Mouse (Mus musculus): ENCODE results near the gene Btbd35f30.
"Not testable (repeated sequence)": the region's sequence is repeated elsewhere in the genome, so short reads cannot be mapped to it uniquely, and the experiment has no call there.

The Btbd35f30 gene

DNA sequence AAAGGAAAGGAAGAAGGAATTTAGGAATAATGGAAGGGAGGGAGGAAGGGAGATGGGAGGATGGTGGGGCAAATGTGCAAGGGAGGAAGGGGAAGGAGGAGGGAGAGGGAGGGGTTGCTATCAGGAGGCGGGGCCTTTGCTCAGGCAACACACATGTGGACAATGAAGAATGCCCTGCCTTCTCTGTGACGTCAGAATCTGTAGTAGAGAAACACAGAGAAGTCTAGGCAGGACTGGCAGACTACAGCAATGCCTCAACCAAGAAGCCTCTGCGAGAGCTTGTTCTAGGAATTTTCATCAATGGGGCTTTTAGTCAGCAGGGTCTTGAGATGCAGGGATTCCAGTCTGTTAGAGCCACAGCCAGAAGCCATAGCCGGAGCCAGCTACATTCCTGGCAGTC lies at the start of gene Btbd35f30:
Btbd35f30 (plus strand) TSS at position 301 of the 400 bp plus-strand sequence.
- not testable (repeated sequence) for H3K27me3 ChIP-seq (ENCODE audit: insufficient read depth, low read length); H3K4me1 ChIP-seq (replicated peaks; ENCODE audit: low read depth, low read length); H3K4me3 ChIP-seq (replicated peaks; ENCODE audit: low read length); H3K36me3 ChIP-seq (ENCODE audit: insufficient read depth, low read length); H3K9me3 ChIP-seq (ENCODE audit: low read length)

DNA sequence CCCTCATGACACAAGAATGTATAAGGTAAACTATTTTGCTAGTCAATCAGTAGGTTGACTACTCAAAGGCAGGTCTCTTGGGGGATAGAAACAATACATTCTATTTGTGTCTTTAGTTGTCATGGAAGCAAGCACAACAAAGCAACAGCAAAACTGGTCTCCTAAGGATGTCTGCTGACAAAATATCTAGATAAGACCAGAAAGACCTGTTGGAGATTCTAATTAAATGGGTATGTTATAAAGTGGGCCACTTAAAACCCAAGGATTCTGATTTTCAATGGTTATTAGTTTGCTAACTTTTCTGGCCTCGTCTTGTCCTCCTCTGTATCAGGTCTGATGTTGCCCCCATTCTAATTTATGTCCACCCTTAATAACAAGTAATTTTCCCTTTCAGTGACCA lies 47.0 kb downstream of the Btbd35f30 start, which contains the start of gene Gm21789:
Gm21789 (plus strand) TSS at position 301 of the 400 bp plus-strand sequence.
- H3K4me1 ChIP-seq (replicated peaks; ENCODE audit: low read depth, low read length); H3K36me3 ChIP-seq (ENCODE audit: insufficient read depth, low read length); H3K27me3 ChIP-seq (ENCODE audit: insufficient read depth, low read length); H3K9me3 ChIP-seq (ENCODE audit: low read length); H3K4me3 ChIP-seq (replicated peaks; ENCODE audit: low read length): not testable (repeated sequence)
